Mouse (Mus musculus) erythroblast, embryonic 14.5 days (primary cell): ENCODE measurements at regions not wholly inside any gene's neighbourhood (a gene's known extent, or its start where the extent isn't known, plus 50 kb on each side); places are given as distances from the start of the nearest gene placed in this dataset.

ENCODE experiments used
- GATA1 ChIP-seq: IDR thresholded peaks from 2 replicates; pipeline ENCODE4 v1.6.1; 2012; ENCODE audit warnings: low read length, inconsistent platforms, mixed read lengths
- TAL1 ChIP-seq: IDR thresholded peaks from 3 replicates; pipeline ENCODE4 v1.6.1; 2012; ENCODE audit warnings: low read length, inconsistent platforms, mixed read lengths

DNA sequence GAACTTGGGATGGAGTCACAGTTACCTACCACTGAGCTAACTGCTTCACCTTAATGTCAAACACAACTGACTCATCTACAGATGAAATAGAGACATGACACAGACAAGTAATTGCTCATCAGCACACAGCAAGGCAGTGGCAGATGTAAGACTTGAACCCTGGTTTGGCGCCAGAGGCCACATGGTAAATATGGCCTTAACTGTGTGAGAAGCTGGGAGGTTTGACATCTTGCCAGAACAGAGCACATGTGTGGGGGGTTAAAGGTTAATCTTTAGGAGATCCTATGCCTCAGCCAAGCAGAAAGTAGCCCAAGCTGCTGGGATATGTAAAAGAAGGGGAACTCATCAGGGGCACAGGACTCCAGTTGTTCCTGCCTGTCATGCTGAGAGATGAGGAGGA, 114.9 kb downstream of the CK137956 start:
- TF ChIP-seq GATA1: no peak
- no peak for TF ChIP-seq TAL1
